Mouse (Mus musculus): ENCODE data around the gene Dnaja4.

DNA sequence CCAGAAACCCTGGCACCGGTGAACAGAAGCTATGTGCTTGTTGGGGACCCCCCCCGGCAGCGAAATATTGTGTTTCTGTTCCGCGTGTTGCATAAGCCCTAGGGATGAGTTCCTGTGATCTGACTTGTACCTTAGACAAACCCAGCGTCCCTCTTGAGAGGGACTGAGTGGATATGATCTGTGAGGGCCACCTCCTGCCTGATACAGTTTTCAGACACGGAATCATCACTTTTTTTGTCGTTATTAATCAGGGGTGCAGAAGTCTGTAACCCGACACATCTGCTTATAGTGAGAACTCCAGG, 1.5 kb downstream of the Dnaja4 start:
- no peak for TF ChIP-seq GATA1 (IDR thresholded peaks at IDR 0.05; ENCODE audit: borderline replicate concordance, low read length)
- TF ChIP-seq CTCF (IDR thresholded peaks at IDR 0.05; ENCODE audit: low read depth, low read length) = no peak
- no peak for TF ChIP-seq TAL1 (conservative IDR thresholded peaks at IDR 0.05; ENCODE audit: low read depth, low read length)

Data from G1E (cell line).